Mouse (Mus musculus): ENCODE results near the gene Smr3a. TPM values are rescaled to one million over a fixed set of nuclear protein-coding genes. Genes with fewer than 3 reads are reported as not detected.

Gene Smr3a
- not detected in 2 replicates for polyA plus RNA-seq (2015; fragmentation: Nextera tagmentation; extraction: Ambion mirVana)

DNA sequence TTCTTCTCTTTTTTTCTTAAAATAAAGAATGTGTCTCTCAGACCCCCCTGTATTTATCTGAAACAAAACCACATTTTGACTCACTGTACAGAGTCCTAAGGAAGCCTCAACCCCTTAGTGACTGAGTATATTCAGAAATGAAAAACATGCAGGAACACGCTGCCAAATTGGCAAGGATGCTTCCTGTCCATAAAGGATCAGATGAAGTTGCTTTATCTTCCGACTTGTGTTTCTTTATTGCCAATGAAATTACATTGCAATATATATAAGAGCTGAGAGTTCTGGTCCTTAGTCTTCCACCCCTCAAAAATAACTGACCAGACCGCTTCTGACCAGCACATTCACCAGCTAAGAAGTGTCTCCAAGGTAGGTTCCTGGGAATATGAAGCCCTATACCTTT, at the start of gene Smr3a:
TSS of gene Smr3a (plus strand) at position 301 of the 400 bp plus-strand sequence.
- no peaks in the 10 kb centered on the region for H3K4me1 ChIP-seq (ENCODE audit: control insufficient read depth, insufficient read depth, low read length)
- H3K9ac ChIP-seq (ENCODE audit: low read length): no peak within 1 kb of the TSS
- no peaks in the 10 kb centered on the region for H3K27me3 ChIP-seq (ENCODE audit: control insufficient read depth, insufficient read depth, low read length)
- H3K36me3 ChIP-seq (ENCODE audit: control insufficient read depth, insufficient read depth): no peaks in the 10 kb centered on the region
- H3K4me2 ChIP-seq (ENCODE audit: low read depth, low read length): no peak within 1 kb of the TSS
- 71% methylated on average over 3 of the region's 3 CpGs for WGBS
- no peak for ATAC-seq (replicated peaks; ENCODE audit: extremely low read depth, insufficient read depth, low FRiP score)
- no peaks in the 10 kb centered on the region for H3K9me3 ChIP-seq (replicated peaks; ENCODE audit: control insufficient read depth, low read length)
- no peak within 1 kb of the TSS for H3K4me3 ChIP-seq (ENCODE audit: low read length)
- no peak within 1 kb of the TSS for H3K27ac ChIP-seq (ENCODE audit: low read length)

DNA sequence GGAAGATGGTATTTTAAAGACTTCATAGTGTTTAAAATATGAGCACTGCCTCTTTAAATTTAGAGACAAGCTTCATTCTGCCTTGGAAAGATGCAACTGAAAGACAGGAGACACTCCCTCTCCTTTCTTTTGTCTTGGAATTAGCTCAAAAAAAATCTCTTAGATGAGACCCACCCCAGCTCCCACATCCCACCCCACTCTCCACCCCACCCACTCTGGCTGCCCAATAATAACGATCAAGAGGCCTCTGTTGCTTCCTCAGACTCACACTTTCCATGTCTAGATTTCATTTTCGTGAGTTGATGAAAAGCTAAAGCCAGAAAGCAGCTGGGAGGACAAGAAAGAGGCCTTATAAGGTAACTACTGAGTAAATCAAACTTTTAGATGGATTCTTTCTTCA, 33.1 kb upstream of the Smr3a start, which contains the start of the genes 2310003L06Rik and Gm28434:
TSS of gene 2310003L06Rik (plus strand) at position 259 of the 400 bp plus-strand sequence.
TSS of gene Gm28434 (plus strand) at position 317 of the 400 bp plus-strand sequence.
- no peak within 1 kb of the TSS for H3K4me3 ChIP-seq (ENCODE audit: low read length)
- no peaks in the 10 kb centered on the region for H3K27me3 ChIP-seq (ENCODE audit: control insufficient read depth, insufficient read depth, low read length)
- no peak within 1 kb of the TSS for H3K9ac ChIP-seq (ENCODE audit: low read length)
- H3K36me3 ChIP-seq (ENCODE audit: control insufficient read depth, insufficient read depth): no peaks in the 10 kb centered on the region
- no peaks in the 10 kb centered on the region for H3K9me3 ChIP-seq (replicated peaks; ENCODE audit: control insufficient read depth, low read length)
- WGBS: 42% methylated on average over 2 of the region's 2 CpGs
- H3K27ac ChIP-seq (ENCODE audit: low read length): no peak within 1 kb of the TSS
- ATAC-seq (replicated peaks; ENCODE audit: extremely low read depth, insufficient read depth, low FRiP score): no peak
- H3K4me2 ChIP-seq (ENCODE audit: low read depth, low read length): no peak within 1 kb of the TSS
- H3K4me1 ChIP-seq (ENCODE audit: control insufficient read depth, insufficient read depth, low read length): no peaks in the 10 kb centered on the region

- H3K27me3 ChIP-seq (ENCODE audit: control insufficient read depth, insufficient read depth, low read length): no peaks in the 10 kb centered on the region
- 78% methylated on average over 3 of the region's 3 CpGs for WGBS
- no peak within 1 kb of the TSS for H3K4me2 ChIP-seq (ENCODE audit: low read depth, low read length)
- H3K9ac ChIP-seq (ENCODE audit: low read length): no peak within 1 kb of the TSS
- no peak for ATAC-seq (replicated peaks; ENCODE audit: extremely low read depth, insufficient read depth, low FRiP score)
- H3K36me3 ChIP-seq (ENCODE audit: control insufficient read depth, insufficient read depth): no peaks in the 10 kb centered on the region
- H3K27ac ChIP-seq (ENCODE audit: low read length): no peak within 1 kb of the TSS
- H3K9me3 ChIP-seq (replicated peaks; ENCODE audit: control insufficient read depth, low read length): no peaks in the 10 kb centered on the region
- no peak within 1 kb of the TSS for H3K4me3 ChIP-seq (ENCODE audit: low read length)
- no peaks in the 10 kb centered on the region for H3K4me1 ChIP-seq (ENCODE audit: control insufficient read depth, insufficient read depth, low read length)
Measured at GRCm38 (mm10) chr5:87979139-87979538, 23.2 kb upstream of the Smr3a start, which contains the start of gene Cabs1. Gene Cabs1, plus strand, starts transcription at chr5:87979439.

DNA sequence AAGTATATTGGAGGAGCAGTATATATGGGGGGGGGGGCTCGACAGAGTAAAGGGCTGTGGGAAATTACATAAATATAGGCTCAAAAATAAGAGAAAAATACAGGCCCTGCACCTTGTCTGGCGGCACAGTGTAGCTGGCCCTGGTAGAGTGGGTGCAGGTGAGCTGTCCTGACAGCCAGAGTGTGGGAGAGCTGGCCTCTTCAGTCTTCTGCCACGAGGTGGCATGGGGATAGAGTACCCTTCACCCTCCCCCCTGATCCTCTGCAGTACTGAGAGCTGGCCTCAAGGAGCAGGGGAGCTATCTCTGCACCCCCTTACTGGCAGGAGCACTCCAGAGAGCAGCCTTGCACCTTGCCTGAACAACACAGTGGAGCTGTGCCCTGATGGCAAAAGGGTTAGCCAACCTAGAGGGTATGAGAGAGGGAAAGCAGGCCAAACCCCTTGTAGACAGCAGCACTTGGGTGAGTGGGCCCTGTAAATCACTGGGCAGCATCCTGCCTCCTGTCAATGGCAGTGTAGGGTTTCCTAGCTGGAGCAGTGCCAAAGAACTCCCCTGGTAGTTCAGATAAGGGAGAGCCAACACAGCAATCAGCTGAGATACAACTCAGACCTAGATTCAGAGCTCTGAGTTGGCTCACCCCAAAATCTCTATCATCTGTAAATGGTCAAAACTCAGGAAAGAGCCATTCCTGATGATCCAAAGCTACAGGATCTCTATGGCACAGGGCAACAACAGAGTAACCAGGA, 19.7 kb upstream of the Smr3a start:
- Histone ChIP-seq H3K9ac (ENCODE audit: low read length) (no peak overlapping the region), H3K36me3 (ENCODE audit: control insufficient read depth, insufficient read depth) (no peaks in the 10 kb centered on the region), H3K9me3 (replicated peaks; ENCODE audit: control insufficient read depth, low read length) (no peaks in the 10 kb centered on the region), H3K27ac (ENCODE audit: low read length) (no peak overlapping the region), H3K4me2 (ENCODE audit: low read depth, low read length) (no peak overlapping the region), H3K4me1 (ENCODE audit: control insufficient read depth, insufficient read depth, low read length) (no peaks in the 10 kb centered on the region), H3K27me3 (ENCODE audit: control insufficient read depth, insufficient read depth, low read length) (no peaks in the 10 kb centered on the region), H3K4me3 (ENCODE audit: low read length) (no peak overlapping the region)
- ATAC-seq (replicated peaks; ENCODE audit: extremely low read depth, insufficient read depth, low FRiP score): no peak
- 49% methylated on average over 3 of the region's 3 CpGs for WGBS

DNA sequence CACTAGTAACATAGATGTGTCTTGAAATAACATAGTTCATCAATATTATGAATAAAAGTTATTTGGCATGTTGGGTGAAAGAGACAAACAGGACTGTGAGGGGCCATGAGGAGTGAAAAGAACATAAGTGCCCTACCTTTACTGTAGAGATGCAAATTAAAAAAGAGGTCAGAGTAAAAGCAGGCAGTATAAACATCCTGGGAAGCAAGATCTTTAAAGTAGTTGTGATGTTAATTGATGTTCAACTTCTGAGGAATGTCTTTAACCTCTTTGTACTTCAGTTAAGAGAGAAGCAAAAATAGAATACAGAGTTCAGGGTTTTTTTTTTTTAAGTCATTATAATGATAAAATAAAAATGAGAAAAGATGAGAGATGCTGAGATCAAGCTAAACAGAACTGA, 2.9 kb downstream of the Smr3a start:
- Histone ChIP-seq H3K27me3 (ENCODE audit: control insufficient read depth, insufficient read depth, low read length) (no peaks in the 10 kb centered on the region), H3K4me3 (ENCODE audit: low read length) (no peak overlapping the region), H3K27ac (ENCODE audit: low read length) (no peak overlapping the region), H3K36me3 (ENCODE audit: control insufficient read depth, insufficient read depth) (no peaks in the 10 kb centered on the region), H3K9me3 (replicated peaks; ENCODE audit: control insufficient read depth, low read length) (no peaks in the 10 kb centered on the region), H3K4me1 (ENCODE audit: control insufficient read depth, insufficient read depth, low read length) (no peaks in the 10 kb centered on the region), H3K9ac (ENCODE audit: low read length) (no peak overlapping the region), H3K4me2 (ENCODE audit: low read depth, low read length) (no peak overlapping the region)
- ATAC-seq (replicated peaks; ENCODE audit: extremely low read depth, insufficient read depth, low FRiP score): no peak

Other genes with a start within 250 kb of the Smr3a start
- gene Csn1s2a, start 228.0 kb upstream of the Smr3a start, polyA plus RNA-seq (2015; fragmentation: Nextera tagmentation; extraction: Ambion mirVana): not detected in 2 replicates
- gene Csn1s2b, start 194.5 kb upstream of the Smr3a start, polyA plus RNA-seq (2015; fragmentation: Nextera tagmentation; extraction: Ambion mirVana): not detected in 2 replicates
- gene Prr27, start 176.9 kb upstream of the Smr3a start, polyA plus RNA-seq (2015; fragmentation: Nextera tagmentation; extraction: Ambion mirVana): not detected in 2 replicates
- gene Odam, start 117.5 kb upstream of the Smr3a start, polyA plus RNA-seq (2015; fragmentation: Nextera tagmentation; extraction: Ambion mirVana): not detected in 2 replicates
- 0.30 TPM in 1 of 2 replicates, not detected in the other for gene Csn3, start 77.0 kb upstream of the Smr3a start, polyA plus RNA-seq (2015; fragmentation: Nextera tagmentation; extraction: Ambion mirVana)
- not detected in 2 replicates for gene 2310003L06Rik, start 33.1 kb upstream of the Smr3a start, polyA plus RNA-seq (2015; fragmentation: Nextera tagmentation; extraction: Ambion mirVana)
- not detected in 2 replicates for gene Gm28434, start 33.0 kb upstream of the Smr3a start, polyA plus RNA-seq (2015; fragmentation: Nextera tagmentation; extraction: Ambion mirVana)
- gene Cabs1, start 23.1 kb upstream of the Smr3a start, polyA plus RNA-seq (2015; fragmentation: Nextera tagmentation; extraction: Ambion mirVana): not detected in 2 replicates
- not detected in 2 replicates for gene Smr2, start 84.0 kb downstream of the Smr3a start, polyA plus RNA-seq (2015; fragmentation: Nextera tagmentation; extraction: Ambion mirVana)
- gene Gm11116, start 109.0 kb downstream of the Smr3a start, polyA plus RNA-seq (2015; fragmentation: Nextera tagmentation; extraction: Ambion mirVana): not detected in 2 replicates
- gene Gm11115, start 151.6 kb downstream of the Smr3a start, polyA plus RNA-seq (2015; fragmentation: Nextera tagmentation; extraction: Ambion mirVana): not detected in 2 replicates